Mouse (Mus musculus) spleen, postnatal 4 days (tissue): ENCODE data around the gene Evc2.

Experiments
- DNase-seq, 2 experiments: peaks; one replicate each; pipeline ENCODE4 v3.0.0; 2022; ENCODE audit warnings: low spot score in 2 of 2

Evc2 gene

GRCm38 (mm10) chr5:37365751-37366150, 27.5 kb downstream of the Evc2 start:
- DNase-seq, result no peak

- no peak for DNase-seq
Observed at GRCm38 (mm10) chr5:37368796-37369195, 30.5 kb downstream of the Evc2 start.

- no peak for DNase-seq
Observed at GRCm38 (mm10) chr5:37377376-37377775, 39.1 kb downstream of the Evc2 start.

GRCm38 (mm10) chr5:37380641-37381040, 42.3 kb downstream of the Evc2 start:
- no peak for DNase-seq

GRCm38 (mm10) chr5:37383570-37383969, 45.3 kb downstream of the Evc2 start:
- no peak for DNase-seq

- no peak for DNase-seq
Observed at GRCm38 (mm10) chr5:37388646-37389045, 50.3 kb downstream of the Evc2 start.

- no peak for DNase-seq
Observed at GRCm38 (mm10) chr5:37389808-37390495, 51.7 kb downstream of the Evc2 start.

- DNase-seq, result no peak
Observed at GRCm38 (mm10) chr5:37390923-37391322, 52.6 kb downstream of the Evc2 start.

- no peak for DNase-seq
Observed at GRCm38 (mm10) chr5:37391901-37392300, 53.6 kb downstream of the Evc2 start.

- no peak for DNase-seq
Observed at GRCm38 (mm10) chr5:37395172-37396030, 57.1 kb downstream of the Evc2 start.

- DNase-seq, result no peak
Observed at GRCm38 (mm10) chr5:37419028-37419427, 80.7 kb downstream of the Evc2 start.

- DNase-seq, result no peak
Observed at GRCm38 (mm10) chr5:37427210-37427609, 88.9 kb downstream of the Evc2 start.

GRCm38 (mm10) chr5:37435417-37435816, 97.1 kb downstream of the Evc2 start:
- no peak for DNase-seq

GRCm38 (mm10) chr5:37442767-37443166, 104.5 kb downstream of the Evc2 start:
- no peak for DNase-seq

GRCm38 (mm10) chr5:37447546-37447945, 109.2 kb downstream of the Evc2 start:
- DNase-seq, result no peak

GRCm38 (mm10) chr5:37456590-37456989, 118.3 kb downstream of the Evc2 start:
- DNase-seq, result no peak

- DNase-seq, result peak in 1 of 2 experiments; percentile 17
Observed at GRCm38 (mm10) chr5:37457191-37457590, 118.9 kb downstream of the Evc2 start.

- no peak for DNase-seq
Observed at GRCm38 (mm10) chr5:37457831-37458230, 119.5 kb downstream of the Evc2 start.

GRCm38 (mm10) chr5:37458236-37458635, 119.9 kb downstream of the Evc2 start:
- peak in 1 of 2 experiments; percentile 51 for DNase-seq

GRCm38 (mm10) chr5:37465461-37465860, 127.2 kb downstream of the Evc2 start:
- no peak for DNase-seq

GRCm38 (mm10) chr5:37467646-37468045, 129.3 kb downstream of the Evc2 start:
- DNase-seq, result no peak

GRCm38 (mm10) chr5:37469031-37469430, 130.7 kb downstream of the Evc2 start:
- DNase-seq, result peak in 1 of 2 experiments; percentile 39

GRCm38 (mm10) chr5:37471584-37471983, 133.3 kb downstream of the Evc2 start:
- DNase-seq, result no peak
